Mouse (Mus musculus) hindbrain, embryonic 10.5 days (tissue): ENCODE data around the gene Vps33b. TPM values are rescaled to one million over a fixed set of nuclear protein-coding genes. Genes with fewer than 3 reads are reported as not detected.

ENCODE experiments used
- DNase-seq: peaks from one replicate; pipeline ENCODE4 v3.0.0-alpha.2; 2017; ENCODE audit warnings: low spot score
- H3K27ac ChIP-seq: fragments of 300-500 bp; sonication (generic); 2 replicates; pipeline ENCODE4 v1.5.1; 2016; ENCODE audit warnings: mild to moderate bottlenecking, moderate library complexity
- H3K27me3 ChIP-seq: fragments of 300-500 bp; sonication (generic); 2 replicates; pipeline ENCODE4 v1.6.1; 2016; ENCODE audit warnings: mild to moderate bottlenecking; ENCODE audit not compliant: poor library complexity, insufficient read depth, severe bottlenecking
- H3K36me3 ChIP-seq: fragments of 300-500 bp; sonication (generic); 2 replicates; pipeline ENCODE4 v1.6.1; 2016; ENCODE audit warnings: mild to moderate bottlenecking, moderate library complexity
- H3K4me1 ChIP-seq: fragments of 300-500 bp; sonication (generic); replicated peaks from 2 replicates; pipeline ENCODE4 v1.6.1; 2016; ENCODE audit warnings: mild to moderate bottlenecking
- H3K4me3 ChIP-seq: fragments of 300-500 bp; sonication (generic); 2 replicates; pipeline ENCODE4 v1.5.1; 2016; ENCODE audit warnings: mild to moderate bottlenecking, moderate library complexity
- H3K9me3 ChIP-seq: fragments of 300-500 bp; sonication (generic); 2 replicates; pipeline ENCODE4 v1.6.1; 2016; ENCODE audit warnings: mild to moderate bottlenecking, moderate library complexity
- WGBS: fragments of 180-500 bp; shearing (Covaris S2); methylation state at CpG from one replicate; pipeline ENCODE4 v1.1.7; 2016; 5-methylcytosine and 5-hydroxymethylcytosine counted together
- polyA plus RNA-seq: library from polyadenylated mRNA; unstranded; fragments of >200 nt; fragmentation: Nextera tagmentation; extraction: Ambion mirVana; gene quantifications from 2 replicates; pipeline ENCODE4 v1.2.1, GENCODE M21; 2016

Gene Vps33b
- polyA plus RNA-seq, 1 experiment from 2014 or later: 19.6 TPM

DNA sequence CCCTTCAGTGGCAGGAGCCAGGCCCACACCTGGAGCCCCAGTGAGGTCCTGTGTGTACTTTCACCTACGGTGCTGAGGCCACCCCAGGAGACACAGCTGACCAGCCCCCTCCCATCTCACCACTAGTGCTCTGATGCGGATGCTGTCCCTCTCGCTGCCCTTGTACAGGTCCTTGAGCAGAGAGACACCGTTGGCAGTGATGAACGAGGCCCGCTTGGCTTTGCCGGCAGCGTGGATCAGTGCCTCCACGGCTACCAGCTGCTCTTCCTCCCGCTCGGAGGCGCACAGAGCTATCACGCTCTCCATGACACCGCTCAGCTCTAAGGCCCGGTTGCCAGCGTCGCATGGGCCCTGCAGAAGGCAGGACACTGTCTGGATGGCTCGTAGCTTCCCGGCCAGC, 62.0 kb downstream of the Vps33b start:
- no peaks in the 10 kb centered on the region for H3K27me3 ChIP-seq
- peaks cover 7% of the 10 kb centered on the region; the same call in 1 of the 2 replicates for H3K9me3 ChIP-seq
- no peak for DNase-seq
- no peak overlapping the region for H3K4me3 ChIP-seq
- WGBS: 94% methylated on average over 19 of the region's 19 CpGs
- H3K27ac ChIP-seq: no peak overlapping the region
- no peaks in the 10 kb centered on the region for H3K4me1 ChIP-seq
- H3K36me3 ChIP-seq: peaks cover 100% of the 10 kb centered on the region

DNA sequence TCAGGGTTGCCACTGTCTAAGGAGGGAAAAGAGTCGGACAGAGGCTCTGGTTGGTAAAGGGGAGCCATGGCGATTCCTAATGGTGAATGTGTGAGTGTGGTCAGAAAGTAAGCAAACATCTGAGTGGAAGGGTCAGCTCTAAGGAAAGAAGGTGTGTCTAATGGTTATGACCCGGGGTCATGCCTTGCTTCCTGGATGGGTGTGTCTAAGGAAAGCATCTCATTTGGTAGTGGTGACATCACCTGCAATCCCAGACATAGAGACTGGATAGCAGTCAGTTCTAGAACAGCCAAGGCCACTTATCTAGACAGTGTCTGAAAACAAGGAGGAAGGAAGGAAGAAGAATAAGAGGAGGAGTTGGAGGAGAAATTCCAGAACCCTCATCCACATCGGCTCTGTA, 65.4 kb downstream of the Vps33b start:
- peaks cover 80% of the 10 kb centered on the region for H3K36me3 ChIP-seq
- 92% methylated on average over 4 of the region's 4 CpGs for WGBS
- H3K4me1 ChIP-seq: peaks cover 15% of the 10 kb centered on the region
- peaks cover 7% of the 10 kb centered on the region; the same call in 1 of the 2 replicates for H3K9me3 ChIP-seq
- H3K27me3 ChIP-seq: no peaks in the 10 kb centered on the region
- H3K27ac ChIP-seq: no peak overlapping the region
- DNase-seq: no peak
- no peak overlapping the region for H3K4me3 ChIP-seq

DNA sequence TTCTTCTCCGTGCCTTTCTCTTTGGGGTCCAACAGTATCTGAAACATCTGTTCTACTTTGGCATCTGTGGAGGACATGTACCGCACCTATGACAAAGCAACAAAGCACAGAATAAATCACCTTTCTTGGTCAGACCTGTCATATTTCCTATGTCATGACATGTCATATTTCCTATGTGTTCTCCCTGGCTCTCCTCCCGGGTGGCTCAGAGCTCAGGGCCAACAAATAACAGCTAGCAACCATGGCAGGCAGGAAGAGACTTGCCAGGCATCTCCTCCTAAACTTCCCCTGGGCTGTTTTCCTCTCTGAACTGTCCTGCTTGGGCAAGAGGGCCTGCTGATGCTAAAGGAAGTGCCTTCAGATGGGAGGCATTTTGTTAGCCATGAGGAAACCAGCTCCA, 67.5 kb downstream of the Vps33b start:
- Histone ChIP-seq H3K4me3 (no peak overlapping the region), H3K4me1 (peaks cover 34% of the 10 kb centered on the region), H3K27ac (no peak overlapping the region), H3K36me3 (peaks cover 59% of the 10 kb centered on the region), H3K27me3 (peaks cover 8% of the 10 kb centered on the region), H3K9me3 (peaks cover 7% of the 10 kb centered on the region; the same call in 1 of the 2 replicates)
- DNase-seq: no peak
- 89% methylated on average over 3 of the region's 3 CpGs for WGBS

DNA sequence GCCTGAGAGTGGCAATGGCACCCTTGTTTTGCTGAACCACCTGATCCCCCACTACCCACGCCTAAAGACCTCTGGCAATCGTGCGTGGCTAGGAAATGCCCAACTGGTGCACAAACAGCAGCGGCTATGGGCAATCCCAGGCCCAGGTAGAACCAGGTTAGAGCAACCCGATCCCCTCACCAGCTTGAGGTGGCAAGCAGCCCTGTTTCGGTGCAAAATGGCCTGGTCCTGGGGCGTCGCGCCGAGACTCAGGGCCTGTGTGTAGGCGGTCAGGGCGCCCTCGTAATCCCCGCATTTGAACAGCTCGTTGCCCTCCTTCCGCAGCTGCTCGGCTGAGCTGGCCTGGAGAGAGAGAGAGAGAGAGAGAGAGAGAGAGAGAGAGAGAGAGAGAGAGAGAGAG, 69.9 kb downstream of the Vps33b start:
- 11% methylated on average over 17 of the region's 17 CpGs for WGBS
- DNase-seq: peak; percentile 28
- no peaks in the 10 kb centered on the region for H3K9me3 ChIP-seq
- H3K4me1 ChIP-seq: peaks cover 53% of the 10 kb centered on the region
- H3K4me3 ChIP-seq: peak overlapping the region; percentile 77
- peaks cover 35% of the 10 kb centered on the region for H3K36me3 ChIP-seq
- H3K27me3 ChIP-seq: peaks cover 12% of the 10 kb centered on the region
- H3K27ac ChIP-seq: peak overlapping the region; percentile 90

DNA sequence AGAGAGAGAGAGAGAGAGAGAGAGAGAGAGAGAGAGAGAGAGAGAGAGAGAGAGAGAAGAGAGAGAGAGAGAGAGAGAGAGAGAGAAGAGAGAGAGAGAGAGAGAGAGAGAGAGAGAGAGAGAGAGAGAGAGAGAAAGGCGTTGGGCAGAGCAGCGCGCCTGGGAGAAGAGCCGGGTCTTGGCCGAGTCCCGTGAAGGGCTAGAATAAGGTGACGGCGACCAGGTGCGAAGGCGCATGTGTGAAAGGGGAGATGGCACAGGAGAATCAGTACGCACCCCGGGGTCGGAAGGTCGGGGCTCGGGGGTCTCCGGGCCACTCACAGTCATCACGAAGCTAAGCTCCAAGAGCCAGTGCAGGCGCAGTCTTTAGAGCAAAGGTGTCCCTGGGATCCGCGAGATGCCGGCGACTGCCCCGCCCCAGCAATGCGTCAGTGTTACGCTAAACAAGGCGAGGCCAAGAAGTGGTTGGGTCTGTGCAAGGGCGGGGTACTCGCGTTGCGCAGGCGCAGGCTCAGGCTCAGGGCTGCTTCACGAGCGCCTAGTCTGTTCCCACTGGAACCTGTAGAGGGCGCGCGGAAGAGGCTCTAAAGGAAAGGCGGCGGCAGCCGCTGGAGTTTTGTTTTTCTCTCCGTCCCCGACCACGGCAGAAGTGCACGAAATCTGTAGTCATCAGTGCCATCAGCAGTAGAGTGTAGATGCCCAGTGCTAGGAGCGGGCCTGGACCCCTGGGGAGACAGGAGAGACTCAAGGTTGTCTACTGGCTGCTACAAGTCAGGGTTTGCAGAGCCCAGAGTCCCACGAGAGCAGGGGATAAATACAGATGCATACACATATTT, 70.6 kb downstream of the Vps33b start:
- under 1% methylated on average over 45 of the region's 45 CpGs for WGBS
- H3K4me1 ChIP-seq: peaks cover 53% of the 10 kb centered on the region
- H3K36me3 ChIP-seq: peaks cover 28% of the 10 kb centered on the region
- H3K27me3 ChIP-seq: peaks cover 12% of the 10 kb centered on the region
- peak overlapping the region; percentile 77 for H3K4me3 ChIP-seq
- DNase-seq: peak; percentile 98
- H3K9me3 ChIP-seq: no peaks in the 10 kb centered on the region
- peak overlapping the region; percentile 90 for H3K27ac ChIP-seq

DNA sequence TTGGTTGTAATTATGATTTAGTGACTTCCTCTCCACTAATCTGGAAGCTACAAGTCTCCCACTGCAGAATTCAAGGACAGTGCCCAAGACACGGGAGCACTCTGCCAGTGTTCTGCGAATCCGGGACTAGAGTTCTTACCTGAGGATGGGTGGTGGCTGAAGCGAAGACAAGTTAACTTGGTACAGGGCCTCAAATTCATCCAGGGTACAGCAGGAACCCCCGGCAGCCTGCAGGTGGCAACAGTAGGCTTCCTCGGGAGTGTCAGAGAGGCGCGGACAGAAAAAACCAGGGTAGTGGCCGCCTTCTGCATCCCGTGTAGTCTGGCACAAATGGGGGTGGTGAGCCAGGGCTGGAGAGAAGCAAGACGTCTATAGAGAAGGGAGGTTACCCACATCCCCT, 71.3 kb downstream of the Vps33b start, which contains the start of gene Unc45a:
Gene Unc45a, minus strand, starts transcription at position 213 of the 400 bp plus-strand sequence.
- peaks cover 12% of the 10 kb centered on the region for H3K27me3 ChIP-seq
- H3K36me3 ChIP-seq: peaks cover 26% of the 10 kb centered on the region
- peak; percentile 79 for DNase-seq
- H3K27ac ChIP-seq: peak within 1 kb of the TSS; percentile 94
- peak within 1 kb of the TSS; percentile 77 for H3K4me3 ChIP-seq
- H3K9me3 ChIP-seq: peaks cover 3% of the 10 kb centered on the region
- 4% methylated on average over 11 of the region's 11 CpGs for WGBS
- H3K4me1 ChIP-seq: peaks cover 53% of the 10 kb centered on the region

Other genes starting within 250 kb of the Vps33b start
- 37.5 and 39.3 TPM in 2 replicates for gene Zfp710, start 244.8 kb upstream of the Vps33b start, polyA plus RNA-seq
- gene Idh2, start 154.3 kb upstream of the Vps33b start, polyA plus RNA-seq: 429 and 446 TPM in 2 replicates
- gene Sema4b, start 82.8 kb upstream of the Vps33b start, polyA plus RNA-seq: 14.0 and 17.5 TPM in 2 replicates
- gene Cib1, start 36.8 kb upstream of the Vps33b start, polyA plus RNA-seq: 74.8 and 79.6 TPM in 2 replicates
- gene Gdpgp1, start 36.8 kb upstream of the Vps33b start, polyA plus RNA-seq: 6.2 and 6.5 TPM in 2 replicates
- gene Ttll13, start 23.3 kb upstream of the Vps33b start, polyA plus RNA-seq: 0.70 and 0.98 TPM in 2 replicates
- gene Ngrn, start 8.4 kb upstream of the Vps33b start, polyA plus RNA-seq: 40.4 and 47.4 TPM in 2 replicates
- gene Prc1, start 24.8 kb downstream of the Vps33b start, polyA plus RNA-seq: 175 and 232 TPM in 2 replicates
- gene Rccd1, start 54.8 kb downstream of the Vps33b start, polyA plus RNA-seq: 12.2 and 12.9 TPM in 2 replicates
- 46.2 and 54.6 TPM in 2 replicates for gene Unc45a, start 71.4 kb downstream of the Vps33b start, polyA plus RNA-seq
- 19.6 and 26.3 TPM in 2 replicates for gene Hddc3, start 73.5 kb downstream of the Vps33b start, polyA plus RNA-seq
- 17.7 TPM in 2 replicates for gene Man2a2, start 101.7 kb downstream of the Vps33b start, polyA plus RNA-seq
- 10.4 and 11.6 TPM in 2 replicates for gene Fes, start 118.3 kb downstream of the Vps33b start, polyA plus RNA-seq
- 4.6 and 5.2 TPM in 2 replicates for gene Furin, start 135.8 kb downstream of the Vps33b start, polyA plus RNA-seq